Mouse (Mus musculus) bone marrow, adult 2 months (tissue): ENCODE data around the gene Lnx1.

Source experiments
- CTCF ChIP-seq: fragments of 200-500 bp; IDR thresholded peaks from 2 replicates; pipeline ENCODE4 v1.5.1; 2011; ENCODE audit warnings: low read length, control low read depth; ENCODE audit not compliant: control insufficient read depth, insufficient read depth
- POLR2A ChIP-seq: fragments of 200-500 bp; IDR thresholded peaks from 2 replicates; pipeline ENCODE4 v1.6.1; 2011; ENCODE audit warnings: low read depth, mild to moderate bottlenecking, control low read depth, low read length, borderline replicate concordance; ENCODE audit not compliant: control insufficient read depth

- TF ChIP-seq CTCF (no peak), POLR2A (no peak)
These were observed 32.8 kb downstream of the Lnx1 start for GRCm38 (mm10) chr5:74669925-74670324.
